Mouse (Mus musculus) spleen, adult 2 months (tissue): Measurements from ENCODE around the gene Atp5e.

ENCODE experiments used
- CTCF ChIP-seq: fragments of 200-500 bp; IDR thresholded peaks from 2 replicates; pipeline ENCODE4 v1.5.1; 2011; ENCODE audit warnings: mild to moderate bottlenecking, inconsistent platforms; ENCODE audit not compliant: insufficient read depth, insufficient read length, insufficient replicate concordance; ENCODE audit errors: extremely low read depth
- POLR2A ChIP-seq: fragments of 200-500 bp; IDR thresholded peaks from 2 replicates; pipeline ENCODE4 v1.6.1; 2011; ENCODE audit warnings: low read depth, low read length, inconsistent platforms

- TF ChIP-seq CTCF: no peak
- TF ChIP-seq POLR2A: no peak
These were observed 18.9 kb downstream of the Atp5e start for GRCm38 (mm10) chr2:174445018-174445417.
